Mouse (Mus musculus): ENCODE results near the gene Dynlt1f. TPM values are rescaled to one million over a fixed set of nuclear protein-coding genes. Genes with fewer than 3 reads are reported as not detected.
A peak's percentile ranks its signal among the peaks of the same experiment; 100 is the strongest.
"Not testable (repeated sequence)": the region's sequence is repeated elsewhere in the genome, so short reads cannot be mapped to it uniquely, and the experiment has no call there.

Dynlt1f gene
- polyA plus RNA-seq, 1 experiment from 2014 or later: 342 TPM

GRCm38 (mm10) chr17:6691596-6691995 is 35.9 kb upstream of the Dynlt1f start:
- H3K4me2 ChIP-seq (ENCODE audit: low read depth, severe bottlenecking); ATAC-seq (ENCODE audit: insufficient number of reproducible peaks, low FRiP score, low TSS enrichment, low read depth); H3K4me1 ChIP-seq (ENCODE audit: control insufficient read depth, insufficient read depth, low read length); H3K9ac ChIP-seq (ENCODE audit: low read length); H3K27me3 ChIP-seq (ENCODE audit: control insufficient read depth, insufficient read depth, low read length); H3K9me3 ChIP-seq (ENCODE audit: control insufficient read depth, low read length); H3K36me3 ChIP-seq (ENCODE audit: control insufficient read depth, insufficient read depth, low read length); H3K4me3 ChIP-seq (ENCODE audit: low read depth, low read length); H3K27ac ChIP-seq (replicated peaks; ENCODE audit: low read depth, low read length): not testable (repeated sequence)
- peak; percentile 58 for DNase-seq (ENCODE audit: low spot score)
- 17% methylated on average over 2 of the region's 2 CpGs for WGBS

- H3K9me3 ChIP-seq (ENCODE audit: control insufficient read depth, low read length); H3K4me3 ChIP-seq (ENCODE audit: low read depth, low read length); DNase-seq (ENCODE audit: low spot score); H3K9ac ChIP-seq (ENCODE audit: low read length); ATAC-seq (ENCODE audit: insufficient number of reproducible peaks, low FRiP score, low TSS enrichment, low read depth); H3K36me3 ChIP-seq (ENCODE audit: control insufficient read depth, insufficient read depth, low read length); H3K4me2 ChIP-seq (ENCODE audit: low read depth, severe bottlenecking); H3K4me1 ChIP-seq (ENCODE audit: control insufficient read depth, insufficient read depth, low read length); H3K27me3 ChIP-seq (ENCODE audit: control insufficient read depth, insufficient read depth, low read length); H3K27ac ChIP-seq (replicated peaks; ENCODE audit: low read depth, low read length): not testable (repeated sequence)
- 87% methylated on average over 2 of the region's 4 CpGs for WGBS
These were observed 33.6 kb upstream of the Dynlt1f start for GRCm38 (mm10) chr17:6689344-6689743.

GRCm38 (mm10) chr17:6686299-6686971 is 30.7 kb upstream of the Dynlt1f start:
- DNase-seq (ENCODE audit: low spot score); H3K9ac ChIP-seq (ENCODE audit: low read length); H3K36me3 ChIP-seq (ENCODE audit: control insufficient read depth, insufficient read depth, low read length); H3K27me3 ChIP-seq (ENCODE audit: control insufficient read depth, insufficient read depth, low read length); ATAC-seq (ENCODE audit: insufficient number of reproducible peaks, low FRiP score, low TSS enrichment, low read depth); H3K4me2 ChIP-seq (ENCODE audit: low read depth, severe bottlenecking); H3K27ac ChIP-seq (replicated peaks; ENCODE audit: low read depth, low read length); H3K4me3 ChIP-seq (ENCODE audit: low read depth, low read length); H3K9me3 ChIP-seq (ENCODE audit: control insufficient read depth, low read length); H3K4me1 ChIP-seq (ENCODE audit: control insufficient read depth, insufficient read depth, low read length): not testable (repeated sequence)
- 89% methylated on average over 2 of the region's 4 CpGs for WGBS

GRCm38 (mm10) chr17:6685288-6685818 is 29.7 kb upstream of the Dynlt1f start:
- not testable (repeated sequence) for H3K36me3 ChIP-seq (ENCODE audit: control insufficient read depth, insufficient read depth, low read length); H3K4me3 ChIP-seq (ENCODE audit: low read depth, low read length); H3K4me1 ChIP-seq (ENCODE audit: control insufficient read depth, insufficient read depth, low read length); H3K9ac ChIP-seq (ENCODE audit: low read length); H3K4me2 ChIP-seq (ENCODE audit: low read depth, severe bottlenecking); H3K27me3 ChIP-seq (ENCODE audit: control insufficient read depth, insufficient read depth, low read length); H3K27ac ChIP-seq (replicated peaks; ENCODE audit: low read depth, low read length); DNase-seq (ENCODE audit: low spot score); H3K9me3 ChIP-seq (ENCODE audit: control insufficient read depth, low read length)
- WGBS: 43% methylated on average over 3 of the region's 8 CpGs
- peak; percentile 6; the same call in 1 of the 2 replicates for ATAC-seq (ENCODE audit: insufficient number of reproducible peaks, low FRiP score, low TSS enrichment, low read depth)

GRCm38 (mm10) chr17:6684464-6685287 is 29.0 kb upstream of the Dynlt1f start:
- not testable (repeated sequence) for H3K9me3 ChIP-seq (ENCODE audit: control insufficient read depth, low read length); H3K9ac ChIP-seq (ENCODE audit: low read length); DNase-seq (ENCODE audit: low spot score); H3K4me3 ChIP-seq (ENCODE audit: low read depth, low read length); H3K27me3 ChIP-seq (ENCODE audit: control insufficient read depth, insufficient read depth, low read length); H3K27ac ChIP-seq (replicated peaks; ENCODE audit: low read depth, low read length); H3K36me3 ChIP-seq (ENCODE audit: control insufficient read depth, insufficient read depth, low read length); H3K4me2 ChIP-seq (ENCODE audit: low read depth, severe bottlenecking); H3K4me1 ChIP-seq (ENCODE audit: control insufficient read depth, insufficient read depth, low read length)
- WGBS: no CpG with 5 or more reads among the region's 4 CpGs
- peak; percentile 54; the same call in 1 of the 2 replicates for ATAC-seq (ENCODE audit: insufficient number of reproducible peaks, low FRiP score, low TSS enrichment, low read depth)

- not testable (repeated sequence) for H3K9ac ChIP-seq (ENCODE audit: low read length); DNase-seq (ENCODE audit: low spot score); H3K27me3 ChIP-seq (ENCODE audit: control insufficient read depth, insufficient read depth, low read length); H3K36me3 ChIP-seq (ENCODE audit: control insufficient read depth, insufficient read depth, low read length); H3K4me1 ChIP-seq (ENCODE audit: control insufficient read depth, insufficient read depth, low read length); H3K4me2 ChIP-seq (ENCODE audit: low read depth, severe bottlenecking); ATAC-seq (ENCODE audit: insufficient number of reproducible peaks, low FRiP score, low TSS enrichment, low read depth); H3K9me3 ChIP-seq (ENCODE audit: control insufficient read depth, low read length); H3K4me3 ChIP-seq (ENCODE audit: low read depth, low read length); H3K27ac ChIP-seq (replicated peaks; ENCODE audit: low read depth, low read length)
- no CpG with 5 or more reads among the region's 5 CpGs for WGBS
These were observed 28.0 kb upstream of the Dynlt1f start for GRCm38 (mm10) chr17:6683702-6684101.

- H3K4me3 ChIP-seq (ENCODE audit: low read depth, low read length); H3K36me3 ChIP-seq (ENCODE audit: control insufficient read depth, insufficient read depth, low read length); H3K4me1 ChIP-seq (ENCODE audit: control insufficient read depth, insufficient read depth, low read length); DNase-seq (ENCODE audit: low spot score); H3K9me3 ChIP-seq (ENCODE audit: control insufficient read depth, low read length); H3K27ac ChIP-seq (replicated peaks; ENCODE audit: low read depth, low read length); ATAC-seq (ENCODE audit: insufficient number of reproducible peaks, low FRiP score, low TSS enrichment, low read depth); H3K9ac ChIP-seq (ENCODE audit: low read length); H3K4me2 ChIP-seq (ENCODE audit: low read depth, severe bottlenecking); H3K27me3 ChIP-seq (ENCODE audit: control insufficient read depth, insufficient read depth, low read length): not testable (repeated sequence)
- WGBS: 84% methylated on average over 4 of the region's 4 CpGs
These were observed 26.0 kb upstream of the Dynlt1f start for GRCm38 (mm10) chr17:6681721-6682120.

GRCm38 (mm10) chr17:6678063-6678462 is 22.4 kb upstream of the Dynlt1f start:
- not testable (repeated sequence) for H3K36me3 ChIP-seq (ENCODE audit: control insufficient read depth, insufficient read depth, low read length); H3K9me3 ChIP-seq (ENCODE audit: control insufficient read depth, low read length); H3K4me2 ChIP-seq (ENCODE audit: low read depth, severe bottlenecking); H3K4me3 ChIP-seq (ENCODE audit: low read depth, low read length); H3K9ac ChIP-seq (ENCODE audit: low read length); H3K27me3 ChIP-seq (ENCODE audit: control insufficient read depth, insufficient read depth, low read length); H3K27ac ChIP-seq (replicated peaks; ENCODE audit: low read depth, low read length); DNase-seq (ENCODE audit: low spot score); H3K4me1 ChIP-seq (ENCODE audit: control insufficient read depth, insufficient read depth, low read length); ATAC-seq (ENCODE audit: insufficient number of reproducible peaks, low FRiP score, low TSS enrichment, low read depth)
- no CpG with 5 or more reads among the region's 2 CpGs for WGBS

All from limb, embryonic 11.5 days (tissue).